Mouse (Mus musculus) neural tube, embryonic 11.5 days (tissue): ENCODE measurements around the gene Btla. TPM values are rescaled to one million over a fixed set of nuclear protein-coding genes. Genes with fewer than 3 reads are reported as not detected.
A peak's percentile ranks its signal among the peaks of the same experiment; 100 is the strongest.

ENCODE experiments used
- ATAC-seq: fragments of 200-750 bp; cut with Nextera tagmentation; 2 replicates; pipeline ENCODE4 v1.8.0; 2017; ENCODE audit warnings: moderate number of reproducible peaks, mild to moderate bottlenecking, moderate TSS enrichment, moderate library complexity; ENCODE audit not compliant: insufficient read depth, low FRiP score, low TSS enrichment
- DNase-seq: peaks from one replicate; pipeline ENCODE4 v3.0.0-alpha.2; 2015; ENCODE audit warnings: low spot score
- H3K27ac ChIP-seq: fragments of 300-500 bp; sonication (generic); 2 replicates; pipeline ENCODE4 v1.5.1; 2014; ENCODE audit warnings: low read depth, mild to moderate bottlenecking, low read length
- H3K27me3 ChIP-seq: fragments of 300-500 bp; sonication (generic); 2 replicates; pipeline ENCODE4 v1.6.1; 2014; ENCODE audit warnings: mild to moderate bottlenecking, low read length, mixed read lengths; ENCODE audit not compliant: control insufficient read depth, insufficient read depth
- H3K36me3 ChIP-seq: fragments of 300-500 bp; sonication (generic); 2 replicates; pipeline ENCODE4 v1.6.1; 2014; ENCODE audit warnings: mild to moderate bottlenecking, low read length, moderate library complexity, mixed read lengths; ENCODE audit not compliant: control insufficient read depth, insufficient read depth
- H3K4me1 ChIP-seq: fragments of 300-500 bp; sonication (generic); 2 replicates; pipeline ENCODE4 v1.6.1; 2014; ENCODE audit warnings: low read length, mixed read lengths; ENCODE audit not compliant: control insufficient read depth, insufficient read depth
- H3K4me2 ChIP-seq: fragments of 300-500 bp; sonication (generic); 2 replicates; pipeline ENCODE4 v1.6.1; 2014; ENCODE audit warnings: low read depth, mild to moderate bottlenecking, moderate library complexity
- H3K4me3 ChIP-seq: fragments of 300-500 bp; sonication (generic); 2 replicates; pipeline ENCODE4 v1.5.1; 2014; ENCODE audit warnings: low read depth, low read length
- H3K9ac ChIP-seq: fragments of 300-500 bp; sonication (generic); 2 replicates; pipeline ENCODE4 v1.6.1; 2014; ENCODE audit warnings: mild to moderate bottlenecking, low read length
- H3K9me3 ChIP-seq: fragments of 300-500 bp; sonication (generic); 2 replicates; pipeline ENCODE4 v1.6.1; 2016; ENCODE audit warnings: low read length; ENCODE audit not compliant: control insufficient read depth
- WGBS: fragments of 180-500 bp; shearing (Covaris S2); extraction: QIAGEN DNeasy Blood & Tissue Kit; methylation state at CpG from one replicate; pipeline ENCODE4 v1.1.7; 2014; 5-methylcytosine and 5-hydroxymethylcytosine counted together
- polyA plus RNA-seq: library from polyadenylated mRNA; unstranded; fragments of >200 nt; fragmentation: Nextera tagmentation; extraction: Ambion mirVana; gene quantifications from 2 replicates; pipeline ENCODE4 v1.2.1, GENCODE M21; 2014

Btla gene
- polyA plus RNA-seq: 0.16 and 0.31 TPM in 2 replicates

DNA sequence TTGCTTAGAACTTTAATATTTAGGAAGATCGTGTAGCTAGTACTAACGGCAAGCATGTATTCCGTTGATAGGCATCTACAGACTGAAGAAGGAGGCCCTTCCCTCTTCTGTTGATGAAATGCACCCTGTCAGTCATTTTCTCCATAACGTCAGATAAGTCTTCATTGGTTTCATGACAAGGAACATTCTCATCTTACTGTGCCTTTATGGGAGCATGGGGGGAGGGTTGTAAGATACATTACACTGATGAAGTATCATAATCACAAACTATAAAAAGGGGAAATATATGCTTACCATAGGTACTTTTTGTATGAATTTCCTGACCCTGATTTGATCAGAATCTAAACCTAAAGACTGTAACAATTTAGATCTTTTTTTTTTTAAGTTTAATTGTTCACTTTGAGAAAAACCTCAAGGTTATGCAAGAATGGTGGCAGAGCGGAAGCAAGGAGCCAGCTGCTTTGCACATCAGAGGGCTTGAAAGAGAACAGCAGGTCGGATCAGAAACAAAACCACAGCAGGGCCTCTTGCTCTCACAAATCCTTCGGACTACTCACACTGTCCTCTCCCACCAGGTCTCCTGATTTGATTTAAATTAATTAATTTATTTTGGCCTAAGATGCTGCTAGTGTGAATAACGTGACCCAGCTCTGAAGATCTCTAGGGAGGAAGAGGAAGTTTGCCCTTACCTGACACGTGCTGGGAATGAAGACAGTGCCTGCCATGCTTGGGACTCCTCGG is at the start of gene Btla:
Gene Btla, plus strand, starts transcription at position 668 of the 741 bp plus-strand sequence.
- no peaks in the 10 kb centered on the region for H3K9me3 ChIP-seq
- H3K4me3 ChIP-seq: no peak within 1 kb of the TSS
- H3K27ac ChIP-seq: no peak within 1 kb of the TSS
- no peaks in the 10 kb centered on the region for H3K4me1 ChIP-seq
- DNase-seq: no peak
- WGBS: 44% methylated on average over 10 of the region's 10 CpGs
- H3K27me3 ChIP-seq: no peaks in the 10 kb centered on the region
- ATAC-seq: no peak
- no peak within 1 kb of the TSS for H3K4me2 ChIP-seq
- H3K36me3 ChIP-seq: no peaks in the 10 kb centered on the region
- no peak within 1 kb of the TSS for H3K9ac ChIP-seq

DNA sequence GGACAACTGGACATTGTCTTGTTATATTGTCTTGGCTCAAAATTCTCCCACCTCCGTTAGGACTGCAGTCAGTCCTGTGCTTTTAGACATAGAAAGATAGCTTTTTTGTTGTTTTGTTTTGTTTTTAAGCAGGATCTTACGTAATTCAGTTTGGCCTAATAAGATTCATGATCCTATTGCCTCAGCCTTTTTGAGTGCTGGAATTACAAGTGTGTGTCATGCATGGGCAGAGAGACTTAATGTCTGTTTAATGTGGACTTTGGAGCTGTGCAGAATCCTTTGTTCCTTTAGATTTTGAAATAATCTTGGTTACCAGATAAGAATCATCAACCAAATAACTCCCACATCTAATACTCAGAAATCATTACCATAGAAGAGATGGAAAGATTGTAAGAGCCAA is 45.6 kb upstream of the Btla start:
- Histone ChIP-seq H3K9ac (no peak overlapping the region), H3K4me2 (no peak overlapping the region), H3K36me3 (no peaks in the 10 kb centered on the region), H3K4me3 (no peak overlapping the region), H3K4me1 (no peaks in the 10 kb centered on the region), H3K27ac (no peak overlapping the region), H3K27me3 (no peaks in the 10 kb centered on the region), H3K9me3 (no peaks in the 10 kb centered on the region)
- no peak for ATAC-seq
- DNase-seq: no peak
- 86% methylated on average over 2 of the region's 2 CpGs for WGBS

- WGBS: 88% methylated on average over 5 of the region's 5 CpGs
- H3K27me3 ChIP-seq: no peaks in the 10 kb centered on the region
- no peak overlapping the region for H3K27ac ChIP-seq
Observed at GRCm38 (mm10) chr16:45181824-45182223, 42.3 kb upstream of the Btla start.

GRCm38 (mm10) chr16:45192613-45193012 is 31.5 kb upstream of the Btla start:
- Histone ChIP-seq H3K4me3 (no peak overlapping the region), H3K27ac (no peak overlapping the region), H3K4me2 (no peak overlapping the region), H3K9me3 (no peaks in the 10 kb centered on the region), H3K36me3 (no peaks in the 10 kb centered on the region), H3K4me1 (no peaks in the 10 kb centered on the region), H3K27me3 (no peaks in the 10 kb centered on the region), H3K9ac (no peak overlapping the region)
- WGBS: 6% methylated on average over 1 of the region's 1 CpGs
- peak; percentile 76 for DNase-seq
- peak; percentile 69 for ATAC-seq

More at GRCm38 (mm10) chr16:45181824-45182223, 42.3 kb upstream of the Btla start:
- H3K9me3 ChIP-seq: no peaks in the 10 kb centered on the region
- H3K36me3 ChIP-seq: no peaks in the 10 kb centered on the region
- H3K9ac ChIP-seq: no peak overlapping the region
- no peak overlapping the region for H3K4me2 ChIP-seq
- no peak overlapping the region for H3K4me3 ChIP-seq
- DNase-seq: no peak
- ATAC-seq: no peak
- H3K4me1 ChIP-seq: no peaks in the 10 kb centered on the region

- Histone ChIP-seq H3K27me3 (no peaks in the 10 kb centered on the region), H3K9me3 (no peaks in the 10 kb centered on the region), H3K4me2 (no peak overlapping the region), H3K4me1 (no peaks in the 10 kb centered on the region), H3K36me3 (no peaks in the 10 kb centered on the region), H3K9ac (no peak overlapping the region), H3K4me3 (no peak overlapping the region), H3K27ac (no peak overlapping the region)
- peak; percentile 70 for DNase-seq
- WGBS: 28% methylated on average over 6 of the region's 6 CpGs
- peak; percentile 82 for ATAC-seq
Observed at GRCm38 (mm10) chr16:45196816-45197215, 27.3 kb upstream of the Btla start.

GRCm38 (mm10) chr16:45201395-45201794 is 22.7 kb upstream of the Btla start:
- ATAC-seq: no peak
- 100% methylated on average over 2 of the region's 2 CpGs for WGBS
- no peaks in the 10 kb centered on the region for H3K27me3 ChIP-seq
- H3K4me2 ChIP-seq: no peak overlapping the region
- no peaks in the 10 kb centered on the region for H3K9me3 ChIP-seq
- H3K4me3 ChIP-seq: no peak overlapping the region
- H3K9ac ChIP-seq: no peak overlapping the region
- no peak for DNase-seq
- H3K4me1 ChIP-seq: no peaks in the 10 kb centered on the region
- H3K27ac ChIP-seq: no peak overlapping the region
- H3K36me3 ChIP-seq: no peaks in the 10 kb centered on the region

DNA sequence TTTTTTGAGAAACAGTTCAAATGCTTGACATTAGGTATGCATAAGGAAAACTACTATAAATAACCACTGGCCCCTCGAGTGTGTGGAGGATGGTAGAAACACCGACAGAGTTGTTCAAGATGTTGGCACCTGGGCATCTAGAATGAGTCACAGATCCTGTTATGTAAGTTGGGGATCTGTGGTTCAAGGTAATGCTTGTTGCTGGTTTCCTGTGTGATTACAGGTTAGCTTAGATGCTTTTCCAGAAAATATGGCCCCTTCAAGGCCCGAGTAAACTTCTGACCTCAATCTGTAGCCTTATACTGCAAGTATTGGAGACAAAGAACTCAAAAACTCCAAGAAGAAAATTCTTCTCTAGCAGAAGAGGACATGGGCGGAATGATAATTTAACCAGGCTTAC is 19.7 kb upstream of the Btla start:
- ATAC-seq (no peak), DNase-seq (no peak)
- no peaks in the 10 kb centered on the region for H3K36me3 ChIP-seq
- no peaks in the 10 kb centered on the region for H3K9me3 ChIP-seq
- no peak overlapping the region for H3K27ac ChIP-seq
- 82% methylated on average over 4 of the region's 4 CpGs for whole genome bisulfite sequencing
- no peak overlapping the region for H3K9ac ChIP-seq
- H3K4me1 ChIP-seq: no peaks in the 10 kb centered on the region
- H3K27me3 ChIP-seq: no peaks in the 10 kb centered on the region
- no peak overlapping the region for H3K4me2 ChIP-seq
- H3K4me3 ChIP-seq: no peak overlapping the region

DNA sequence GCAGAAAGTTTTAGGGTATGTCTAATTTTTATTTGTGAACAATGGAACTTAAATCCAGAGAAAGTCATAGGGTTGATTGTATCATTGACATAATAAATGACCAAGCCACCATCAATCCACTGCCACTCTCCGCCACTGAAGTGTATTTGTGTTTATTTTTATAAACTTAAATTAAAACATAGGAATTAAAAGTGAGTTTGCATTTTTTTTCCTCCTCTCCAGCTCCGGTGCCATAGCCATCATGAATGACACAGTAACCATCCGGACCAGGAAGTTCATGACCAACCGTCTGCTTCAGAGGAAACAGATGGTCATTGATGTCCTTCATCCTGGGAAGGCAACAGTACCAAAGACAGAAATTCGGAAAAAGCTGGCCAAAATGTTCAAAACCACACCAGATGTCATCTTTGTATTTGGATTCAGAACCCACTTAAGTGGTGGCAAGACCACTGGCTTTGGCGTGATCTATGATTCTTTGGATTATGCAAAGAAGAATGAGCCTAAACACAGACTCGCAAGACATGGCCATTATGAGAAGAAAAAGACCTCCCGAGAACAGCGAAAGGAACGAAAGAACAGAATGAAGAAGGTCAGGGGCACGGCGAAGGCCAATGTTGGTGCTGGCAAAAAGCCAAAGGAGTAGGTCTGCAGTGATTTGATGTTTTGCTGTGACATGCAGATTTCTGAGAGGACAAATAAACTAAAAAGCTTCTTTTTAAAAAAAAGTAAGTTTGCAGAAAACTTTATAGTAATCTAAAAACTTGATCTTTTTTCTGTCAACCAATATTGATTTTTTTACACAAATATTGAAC is 19.1 kb upstream of the Btla start:
- no peak for DNase-seq
- H3K4me1 ChIP-seq: no peaks in the 10 kb centered on the region
- H3K9me3 ChIP-seq: no peaks in the 10 kb centered on the region
- no peaks in the 10 kb centered on the region for H3K36me3 ChIP-seq
- H3K4me2 ChIP-seq: no peak overlapping the region
- ATAC-seq: no peak
- H3K27ac ChIP-seq: no peak overlapping the region
- H3K9ac ChIP-seq: no peak overlapping the region
- no peak overlapping the region for H3K4me3 ChIP-seq
- WGBS: 76% methylated on average over 12 of the region's 12 CpGs
- H3K27me3 ChIP-seq: no peaks in the 10 kb centered on the region

- no peak overlapping the region for H3K4me3 ChIP-seq
- 80% methylated on average over 2 of the region's 2 CpGs for WGBS
- H3K9ac ChIP-seq: no peak overlapping the region
- no peak for DNase-seq
- no peak overlapping the region for H3K27ac ChIP-seq
- H3K4me1 ChIP-seq: no peaks in the 10 kb centered on the region
- no peak for ATAC-seq
- no peaks in the 10 kb centered on the region for H3K36me3 ChIP-seq
- no peak overlapping the region for H3K4me2 ChIP-seq
- no peaks in the 10 kb centered on the region for H3K9me3 ChIP-seq
- H3K27me3 ChIP-seq: no peaks in the 10 kb centered on the region
Observed at GRCm38 (mm10) chr16:45222016-45222415, 2.1 kb upstream of the Btla start.
